Mouse (Mus musculus): ENCODE data around the gene Ptgr2. TPM values are rescaled to one million over a fixed set of nuclear protein-coding genes. Genes with fewer than 3 reads are reported as not detected.

Ptgr2 gene
- total and polyA plus RNA-seq, 3 experiments: 10.1 to 184 (median 59.6) TPM

DNA sequence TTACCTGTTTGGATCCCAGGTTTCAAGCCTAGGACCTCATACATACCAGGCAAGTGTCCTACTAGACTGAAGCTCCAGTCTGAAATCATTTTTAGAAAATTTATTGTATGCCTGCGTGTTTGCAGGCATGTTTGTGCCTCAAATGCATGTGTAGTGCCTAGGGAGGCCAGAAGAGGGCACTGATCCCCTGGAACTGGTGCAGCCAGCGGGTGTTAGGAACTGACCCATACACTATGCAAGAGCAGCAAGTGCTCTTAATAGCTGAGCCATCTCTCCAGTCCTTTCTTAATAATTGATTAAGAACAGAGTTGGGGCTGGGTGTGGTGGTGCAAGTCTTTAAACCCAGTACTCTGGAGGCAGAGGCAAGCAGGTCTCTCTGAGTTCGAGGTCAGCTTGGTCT lies 3.4 kb downstream of the Ptgr2 start:
- TF ChIP-seq POLR2AphosphoS5 (IDR thresholded peaks at IDR 0.05; ENCODE audit: insufficient replicate concordance, low read depth, low read length): no peak
- TF ChIP-seq CTCF (IDR thresholded peaks at IDR 0.05; ENCODE audit: low read depth, low read length): peak; percentile 96
- H3K4me3 ChIP-seq (ENCODE audit: low read depth, low read length): no peak overlapping the region
- ATAC-seq (ENCODE audit: extremely low read depth, insufficient number of reproducible peaks, low FRiP score, poor library complexity, severe bottlenecking) (no peak), DNase-seq (ENCODE audit: low spot score) (peak; percentile 36)
- no peaks in the 10 kb centered on the region for H3K9me3 ChIP-seq (replicated peaks)
- H3K4me1 ChIP-seq (ENCODE audit: insufficient read depth, low read depth, low read length): peaks cover 43% of the 10 kb centered on the region
- H3K36me3 ChIP-seq (replicated peaks): peaks cover 61% of the 10 kb centered on the region
- H3K27me3 ChIP-seq (ENCODE audit: insufficient read depth, low read length): no peaks in the 10 kb centered on the region

DNA sequence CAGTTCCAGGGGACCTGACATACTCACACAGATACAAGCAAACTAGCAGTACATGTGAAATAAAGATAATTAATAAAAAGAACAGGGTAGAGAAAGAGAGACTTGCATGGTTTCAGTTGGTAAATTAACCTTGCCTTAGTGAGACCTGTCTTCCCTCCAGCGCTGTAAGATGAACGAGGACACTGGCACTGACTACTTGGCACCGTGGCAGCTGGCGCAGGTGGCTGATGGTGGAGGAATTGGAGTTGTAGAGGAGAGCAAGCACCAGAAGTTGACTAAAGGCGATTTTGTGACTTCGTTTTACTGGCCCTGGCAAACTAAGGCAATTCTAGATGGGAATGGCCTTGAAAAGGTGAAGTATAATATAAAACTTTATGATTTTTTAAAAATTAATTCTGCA lies 12.8 kb downstream of the Ptgr2 start:
- no peak for ATAC-seq (ENCODE audit: extremely low read depth, insufficient number of reproducible peaks, low FRiP score, poor library complexity, severe bottlenecking)
- Histone ChIP-seq H3K36me3 (replicated peaks) (peaks cover 95% of the 10 kb centered on the region), H3K4me1 (ENCODE audit: insufficient read depth, low read depth, low read length) (no peaks in the 10 kb centered on the region; the same call in 1 of the 2 replicates), H3K27me3 (ENCODE audit: insufficient read depth, low read length) (no peaks in the 10 kb centered on the region), H3K4me3 (ENCODE audit: low read depth, low read length) (no peak overlapping the region), H3K9me3 (replicated peaks) (no peaks in the 10 kb centered on the region)
- DNase-seq (ENCODE audit: low spot score): no peak
- TF ChIP-seq GATA1 (IDR thresholded peaks at IDR 0.05; ENCODE audit: borderline replicate concordance, low read length): no peak
- TF ChIP-seq CTCF (IDR thresholded peaks at IDR 0.05; ENCODE audit: low read depth, low read length): no peak
- TF ChIP-seq POLR2AphosphoS5 (IDR thresholded peaks at IDR 0.05; ENCODE audit: insufficient replicate concordance, low read depth, low read length): no peak
- TF ChIP-seq TAL1 (conservative IDR thresholded peaks at IDR 0.05; ENCODE audit: low read depth, low read length): no peak
- no peak for TF ChIP-seq GATA2 (IDR thresholded peaks at IDR 0.05; ENCODE audit: borderline replicate concordance, low read depth, low read length)

DNA sequence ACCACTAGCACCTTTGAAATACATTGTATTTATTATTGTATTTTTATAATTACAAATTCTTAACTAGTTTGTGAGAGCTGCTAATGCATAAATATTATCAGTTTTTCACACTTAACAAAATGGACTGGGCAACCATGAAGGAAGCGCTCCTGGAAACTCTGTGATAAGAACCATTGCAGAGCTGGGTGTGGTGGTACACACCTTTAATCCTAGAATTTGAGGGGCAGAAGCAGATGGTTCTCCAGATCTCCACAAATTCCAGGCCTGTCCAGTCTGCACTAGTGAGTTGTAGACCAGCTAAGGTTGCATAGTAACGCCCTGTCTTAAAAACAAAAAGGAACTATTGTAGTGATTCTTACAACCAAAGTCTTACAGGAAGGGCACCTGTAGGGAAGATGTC lies 14.2 kb downstream of the Ptgr2 start:
- H3K27me3 ChIP-seq (ENCODE audit: insufficient read depth, low read length): no peaks in the 10 kb centered on the region
- ATAC-seq (ENCODE audit: extremely low read depth, insufficient number of reproducible peaks, low FRiP score, poor library complexity, severe bottlenecking): no peak
- TF ChIP-seq GATA2 (IDR thresholded peaks at IDR 0.05; ENCODE audit: borderline replicate concordance, low read depth, low read length): no peak
- DNase-seq (ENCODE audit: low spot score): no peak
- no peaks in the 10 kb centered on the region; the same call in 1 of the 2 replicates for H3K4me1 ChIP-seq (ENCODE audit: insufficient read depth, low read depth, low read length)
- H3K4me3 ChIP-seq (ENCODE audit: low read depth, low read length): no peak overlapping the region
- H3K9me3 ChIP-seq (replicated peaks): no peaks in the 10 kb centered on the region
- H3K36me3 ChIP-seq (replicated peaks): peaks cover 96% of the 10 kb centered on the region

DNA sequence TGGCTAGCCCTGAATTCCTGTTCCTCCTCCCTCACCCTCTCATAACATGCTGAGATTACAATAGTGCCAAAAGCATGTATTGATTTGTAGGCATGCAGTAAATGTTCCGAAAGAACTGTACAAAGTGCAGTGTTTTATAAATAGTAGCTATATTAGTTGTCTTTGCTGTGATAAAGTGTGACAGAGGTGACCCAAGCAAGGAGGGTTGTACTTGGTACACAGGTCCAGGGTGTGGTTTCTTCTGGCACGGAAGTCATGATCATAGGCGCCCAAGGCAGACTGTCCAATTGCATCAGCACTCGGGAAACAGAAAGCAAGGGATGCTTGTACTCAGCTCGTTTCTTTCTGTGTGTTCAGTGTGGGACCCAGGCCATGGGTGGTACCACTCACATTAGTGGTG lies 19.1 kb downstream of the Ptgr2 start:
- Histone ChIP-seq H3K36me3 (replicated peaks) (peaks cover 92% of the 10 kb centered on the region), H3K4me1 (ENCODE audit: insufficient read depth, low read depth, low read length) (no peaks in the 10 kb centered on the region), H3K4me3 (ENCODE audit: low read depth, low read length) (no peak overlapping the region), H3K9me3 (replicated peaks) (no peaks in the 10 kb centered on the region), H3K27me3 (ENCODE audit: insufficient read depth, low read length) (no peaks in the 10 kb centered on the region)
- ATAC-seq (ENCODE audit: extremely low read depth, insufficient number of reproducible peaks, low FRiP score, poor library complexity, severe bottlenecking) (no peak), DNase-seq (ENCODE audit: low spot score) (no peak)
- TF ChIP-seq GATA1 (IDR thresholded peaks at IDR 0.05; ENCODE audit: borderline replicate concordance, low read length) (no peak), CTCF (IDR thresholded peaks at IDR 0.05; ENCODE audit: low read depth, low read length) (no peak), GATA2 (IDR thresholded peaks at IDR 0.05; ENCODE audit: borderline replicate concordance, low read depth, low read length) (no peak), POLR2AphosphoS5 (IDR thresholded peaks at IDR 0.05; ENCODE audit: insufficient replicate concordance, low read depth, low read length) (no peak), TAL1 (conservative IDR thresholded peaks at IDR 0.05; ENCODE audit: low read depth, low read length) (no peak)

DNA sequence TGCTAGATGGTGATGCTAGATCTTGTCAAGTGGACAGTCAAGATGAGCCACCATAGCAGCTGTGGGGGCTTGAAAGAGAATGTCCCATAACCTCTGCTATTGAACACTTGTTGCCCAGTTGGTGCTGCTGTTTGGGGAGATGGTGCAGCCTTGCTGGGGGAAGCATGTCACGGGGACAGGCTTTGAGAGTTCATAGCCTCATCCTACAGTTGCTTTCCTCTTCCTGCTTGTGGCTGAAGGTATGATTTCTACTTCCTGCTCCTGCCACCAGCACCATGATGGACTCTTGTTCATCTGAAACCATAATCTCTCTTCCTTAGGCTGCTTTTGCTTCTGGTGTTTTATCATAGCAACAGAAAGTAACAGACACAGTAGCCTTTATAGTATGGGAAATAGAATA lies 19.5 kb downstream of the Ptgr2 start:
- Histone ChIP-seq H3K27me3 (ENCODE audit: insufficient read depth, low read length) (no peaks in the 10 kb centered on the region), H3K9me3 (replicated peaks) (no peaks in the 10 kb centered on the region), H3K4me3 (ENCODE audit: low read depth, low read length) (no peak overlapping the region), H3K4me1 (ENCODE audit: insufficient read depth, low read depth, low read length) (no peaks in the 10 kb centered on the region), H3K36me3 (replicated peaks) (peaks cover 92% of the 10 kb centered on the region)
- DNase-seq (ENCODE audit: low spot score) (no peak), ATAC-seq (ENCODE audit: extremely low read depth, insufficient number of reproducible peaks, low FRiP score, poor library complexity, severe bottlenecking) (no peak)
- TF ChIP-seq GATA2 (IDR thresholded peaks at IDR 0.05; ENCODE audit: borderline replicate concordance, low read depth, low read length): no peak
- no peak for TF ChIP-seq GATA1 (IDR thresholded peaks at IDR 0.05; ENCODE audit: borderline replicate concordance, low read length)
- no peak for TF ChIP-seq POLR2AphosphoS5 (IDR thresholded peaks at IDR 0.05; ENCODE audit: insufficient replicate concordance, low read depth, low read length)
- no peak for TF ChIP-seq TAL1 (conservative IDR thresholded peaks at IDR 0.05; ENCODE audit: low read depth, low read length)
- no peak for TF ChIP-seq CTCF (IDR thresholded peaks at IDR 0.05; ENCODE audit: low read depth, low read length)

DNA sequence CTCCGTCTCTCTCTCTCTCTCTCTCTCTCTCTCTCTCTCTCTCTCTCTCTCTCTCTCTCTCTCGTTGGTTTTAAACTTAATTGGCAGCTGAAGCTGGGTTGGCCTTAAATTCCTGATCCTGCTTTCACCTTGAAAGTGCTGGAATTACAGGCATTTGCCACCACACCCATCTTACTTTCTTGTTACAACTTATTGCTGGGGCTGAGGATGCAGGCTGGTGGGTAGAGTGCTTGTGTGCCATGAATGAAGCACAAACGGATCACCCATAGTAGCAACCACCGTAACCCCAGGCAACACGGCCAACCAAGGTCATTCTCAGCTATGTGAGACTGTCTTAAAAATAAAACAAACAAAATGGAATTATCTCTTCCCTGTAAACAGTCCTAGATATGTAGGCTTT lies 26.3 kb downstream of the Ptgr2 start:
- no peaks in the 10 kb centered on the region for H3K27me3 ChIP-seq (ENCODE audit: insufficient read depth, low read length)
- no peaks in the 10 kb centered on the region for H3K9me3 ChIP-seq (replicated peaks)
- DNase-seq (ENCODE audit: low spot score) (no peak), ATAC-seq (ENCODE audit: extremely low read depth, insufficient number of reproducible peaks, low FRiP score, poor library complexity, severe bottlenecking) (no peak)
- peaks cover 8% of the 10 kb centered on the region for H3K4me1 ChIP-seq (ENCODE audit: insufficient read depth, low read depth, low read length)
- TF ChIP-seq CTCF (IDR thresholded peaks at IDR 0.05; ENCODE audit: low read depth, low read length) (no peak), POLR2AphosphoS5 (IDR thresholded peaks at IDR 0.05; ENCODE audit: insufficient replicate concordance, low read depth, low read length) (no peak), TAL1 (conservative IDR thresholded peaks at IDR 0.05; ENCODE audit: low read depth, low read length) (no peak), GATA2 (IDR thresholded peaks at IDR 0.05; ENCODE audit: borderline replicate concordance, low read depth, low read length) (no peak), GATA1 (IDR thresholded peaks at IDR 0.05; ENCODE audit: borderline replicate concordance, low read length) (no peak)
- H3K36me3 ChIP-seq (replicated peaks): peaks cover 76% of the 10 kb centered on the region
- H3K4me3 ChIP-seq (ENCODE audit: low read depth, low read length): no peak overlapping the region

DNA sequence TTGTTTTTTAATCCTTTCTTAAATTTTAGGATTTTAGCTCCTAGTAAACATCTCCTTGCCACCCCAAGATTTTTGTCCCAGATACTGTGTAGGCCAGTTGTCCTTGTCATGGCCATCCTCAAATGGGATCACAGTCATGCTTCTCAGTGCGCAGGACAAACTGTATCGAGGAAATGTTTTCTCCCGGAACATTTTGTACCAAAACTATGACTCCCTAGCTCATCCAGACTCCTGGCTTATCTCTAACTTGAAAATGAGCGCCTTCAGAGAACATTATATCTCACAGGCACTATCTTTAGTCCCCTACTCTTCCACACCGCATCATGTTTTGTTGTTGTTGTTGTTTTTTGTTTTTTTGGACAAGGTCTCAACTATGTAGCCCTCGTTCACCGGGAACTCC lies 31.0 kb downstream of the Ptgr2 start:
- Histone ChIP-seq H3K36me3 (replicated peaks) (peaks cover 47% of the 10 kb centered on the region), H3K4me3 (ENCODE audit: low read depth, low read length) (peak overlapping the region; percentile 83), H3K27me3 (ENCODE audit: insufficient read depth, low read length) (no peaks in the 10 kb centered on the region), H3K9me3 (replicated peaks) (no peaks in the 10 kb centered on the region), H3K4me1 (ENCODE audit: insufficient read depth, low read depth, low read length) (peaks cover 43% of the 10 kb centered on the region)
- no peak for ATAC-seq (ENCODE audit: extremely low read depth, insufficient number of reproducible peaks, low FRiP score, poor library complexity, severe bottlenecking)
- DNase-seq (ENCODE audit: low spot score): no peak
- TF ChIP-seq TAL1 (conservative IDR thresholded peaks at IDR 0.05; ENCODE audit: low read depth, low read length) (no peak), POLR2AphosphoS5 (IDR thresholded peaks at IDR 0.05; ENCODE audit: insufficient replicate concordance, low read depth, low read length) (no peak), CTCF (IDR thresholded peaks at IDR 0.05; ENCODE audit: low read depth, low read length) (no peak), GATA2 (IDR thresholded peaks at IDR 0.05; ENCODE audit: borderline replicate concordance, low read depth, low read length) (no peak), GATA1 (IDR thresholded peaks at IDR 0.05; ENCODE audit: borderline replicate concordance, low read length) (no peak)

All from G1E (cell line).